Mouse (Mus musculus) monocyte, adult 59 days (primary cell): ENCODE data around the gene Tbc1d9b. TPM values are rescaled to one million over a fixed set of nuclear protein-coding genes. Genes with fewer than 3 reads are reported as not detected.

Source experiments
- total RNA-seq, 2 experiments: library from RNA; stranded (reverse); gene quantifications; one replicate each; pipeline ENCODE4 v1.2.4; 2023

Gene Tbc1d9b
- total RNA-seq = 10 to 100 TPM; 57.0 to 69.5 TPM

GRCm38 (mm10) chr11:50130811-50131766 is at the start of gene Tbc1d9b:
Gene Tbc1d9b (plus strand): TSS chr11:50131396.

GRCm38 (mm10) chr11:50174111-50174729 is 43.0 kb downstream of the Tbc1d9b start, which contains the start of gene Mrnip:
Gene Mrnip (plus strand): TSS chr11:50174444.

GRCm38 (mm10) chr11:50210505-50211151 is 79.4 kb downstream of the Tbc1d9b start, which contains the start of the genes Sqstm1 and Mgat4b:
Gene Sqstm1 (minus strand): TSS chr11:50210827.
Gene Mgat4b (plus strand): TSS chr11:50210890.

Other genes with a start within 250 kb of the Tbc1d9b start
- not detected for gene Rasgef1c, start 229.6 kb upstream of the Tbc1d9b start, total RNA-seq
- gene Rnf130, start 106.0 kb upstream of the Tbc1d9b start, total RNA-seq = 100 to 1,000 TPM; 250 to 262 TPM
- 1 to 10 TPM in 1 of 2 experiments, under 1 TPM in 1; 0.73 to 2.7 TPM for gene Mrnip, start 43.0 kb downstream of the Tbc1d9b start, total RNA-seq
- gene Sqstm1, start 79.4 kb downstream of the Tbc1d9b start, total RNA-seq = 100 to 1,000 TPM; 767 to 784 TPM
- gene Mgat4b, start 79.5 kb downstream of the Tbc1d9b start, total RNA-seq = 10 to 100 TPM; 28.3 to 29.7 TPM
- 1 to 10 TPM; 4.8 to 5.5 TPM for gene Ltc4s, start 107.2 kb downstream of the Tbc1d9b start, total RNA-seq
- gene Maml1, start 160.9 kb downstream of the Tbc1d9b start, total RNA-seq = 10 to 100 TPM; 48.3 to 48.4 TPM
- 100 to 1,000 TPM; 313 to 320 TPM for gene Canx, start 194.3 kb downstream of the Tbc1d9b start, total RNA-seq
- not detected for gene Cby3, start 223.1 kb downstream of the Tbc1d9b start, total RNA-seq
- 100 to 1,000 TPM; 674 to 701 TPM for gene Hnrnph1, start 245.6 kb downstream of the Tbc1d9b start, total RNA-seq